Mouse (Mus musculus) CH12.LX (cell line): ENCODE measurements around the gene Tet3. TPM values are rescaled to one million over a fixed set of nuclear protein-coding genes. Genes with fewer than 3 reads are reported as not detected.

Experiments used
- DNase-seq: peaks from one replicate; pipeline ENCODE4 v3.0.0-alpha.2; 2013; ENCODE audit errors: extremely low read depth
- H3K27ac ChIP-seq: 2 replicates; pipeline ENCODE4 v1.5.1; 2012; ENCODE audit warnings: low read depth, mild to moderate bottlenecking, control low read depth, moderate library complexity; ENCODE audit not compliant: insufficient read depth
- H3K27me3 ChIP-seq: replicated peaks from 2 replicates; pipeline ENCODE3; 2012; ENCODE audit warnings: inconsistent platforms
- H3K36me3 ChIP-seq, 2 experiments: replicated peaks in 1 of 2; 2 replicates each; pipeline versions ENCODE3 to v1.6.1; 2012; ENCODE audit warnings: inconsistent platforms in 1 of 2, low read length in 1 of 2, mild to moderate bottlenecking in 1 of 2, mixed read lengths in 1 of 2, moderate library complexity in 1 of 2; ENCODE audit not compliant: control insufficient read depth in 1 of 2, insufficient read depth in 1 of 2
- H3K4me1 ChIP-seq, 2 experiments: 2 replicates each; pipeline ENCODE4 v1.6.1; 2012; ENCODE audit warnings: inconsistent platforms in 1 of 2, moderate library complexity in 1 of 2; ENCODE audit not compliant: insufficient read depth in 2 of 2, control insufficient read depth in 1 of 2
- H3K4me2 ChIP-seq: 2 replicates; pipeline ENCODE4 v1.6.1; 2012; ENCODE audit warnings: low read depth, mild to moderate bottlenecking, control low read depth; ENCODE audit not compliant: poor library complexity, insufficient read depth, severe bottlenecking
- H3K4me3 ChIP-seq, 3 experiments: fragments of 150-350 bp in 1 of 3; sonication (generic) in 1 of 3; replicated peaks in 1 of 3; 2 replicates each; pipeline versions ENCODE3 to v1.5.1; 2011 to 2012; ENCODE audit warnings: low read depth in 2 of 3, low read length in 2 of 3, mild to moderate bottlenecking in 2 of 3, moderate library complexity in 2 of 3, control low read depth in 1 of 3, improper control_type of control experiment in 1 of 3, inconsistent platforms in 1 of 3, mixed read lengths in 1 of 3; ENCODE audit not compliant: poor library complexity in 1 of 3
- H3K79me2 ChIP-seq: replicated peaks from 2 replicates; pipeline ENCODE4 v1.6.1; 2012; ENCODE audit warnings: mild to moderate bottlenecking, moderate library complexity; ENCODE audit not compliant: control insufficient read depth, poor library complexity, insufficient read depth, severe bottlenecking; ENCODE audit errors: extremely low read depth
- H3K9ac ChIP-seq: 2 replicates; pipeline ENCODE4 v1.6.1; 2012; ENCODE audit warnings: low read depth, mild to moderate bottlenecking, control low read depth, moderate library complexity; ENCODE audit not compliant: insufficient read depth
- H3K9me3 ChIP-seq: replicated peaks from 2 replicates; pipeline ENCODE3; 2012; ENCODE audit warnings: low read length, inconsistent platforms, mixed read lengths
- BHLHE40 ChIP-seq: IDR thresholded peaks from 2 replicates; pipeline ENCODE4 v1.6.1; 2011; ENCODE audit warnings: mild to moderate bottlenecking, low read depth, low read length, improper control_type of control experiment
- CHD1 ChIP-seq: IDR thresholded peaks from 2 replicates; pipeline ENCODE4 v1.6.1; 2012; ENCODE audit warnings: low read depth, low read length, improper control_type of control experiment, inconsistent platforms
- CHD2 ChIP-seq: IDR thresholded peaks from 2 replicates; pipeline ENCODE4 v1.6.1; 2011; ENCODE audit warnings: low read length, improper control_type of control experiment
- CTCF ChIP-seq, 2 experiments: IDR thresholded peaks in 1 of 2; conservative IDR thresholded peaks in 1 of 2; 2 replicates each; pipeline ENCODE4 v1.5.1; 2011 to 2012; ENCODE audit warnings: low read depth in 2 of 2, low read length in 2 of 2, improper control_type of control experiment in 1 of 2, inconsistent platforms in 1 of 2, mild to moderate bottlenecking in 1 of 2, moderate library complexity in 1 of 2
- GABPA ChIP-seq: IDR thresholded peaks from 2 replicates; pipeline ENCODE4 v1.6.1; 2012; ENCODE audit warnings: low read depth, low read length, improper control_type of control experiment, inconsistent platforms; ENCODE audit not compliant: insufficient replicate concordance
- IRF4 ChIP-seq: IDR thresholded peaks from 2 replicates; pipeline ENCODE4 v1.6.1; 2014; ENCODE audit warnings: low read depth, mild to moderate bottlenecking, inconsistent platforms, low read length, improper control_type of control experiment
- JUN ChIP-seq: IDR thresholded peaks from 2 replicates; pipeline ENCODE4 v1.6.1; 2011; ENCODE audit warnings: low read depth, mild to moderate bottlenecking, low read length, improper control_type of control experiment, moderate library complexity; ENCODE audit not compliant: insufficient read depth
- MAX ChIP-seq: IDR thresholded peaks from 2 replicates; pipeline ENCODE4 v1.6.1; 2011; ENCODE audit warnings: low read length, improper control_type of control experiment
- MAZ ChIP-seq: IDR thresholded peaks from 2 replicates; pipeline ENCODE4 v1.6.1; 2012; ENCODE audit warnings: low read depth, mild to moderate bottlenecking, inconsistent platforms, low read length, improper control_type of control experiment, moderate library complexity
- MXI1 ChIP-seq: IDR thresholded peaks from 2 replicates; pipeline ENCODE4 v1.6.1; 2011; ENCODE audit warnings: mild to moderate bottlenecking, low read depth, low read length, improper control_type of control experiment
- POLR2AphosphoS2 ChIP-seq: IDR thresholded peaks from 2 replicates; pipeline ENCODE4 v1.6.1; 2011; ENCODE audit warnings: low read depth, low read length, improper control_type of control experiment
- RAD21 ChIP-seq: IDR thresholded peaks from 2 replicates; pipeline ENCODE4 v1.6.1; 2011; ENCODE audit warnings: low read depth, mild to moderate bottlenecking, low read length, improper control_type of control experiment, moderate library complexity
- RCOR1 ChIP-seq: conservative IDR thresholded peaks from 2 replicates; pipeline ENCODE4 v1.6.1; 2012; ENCODE audit warnings: low read depth, mild to moderate bottlenecking, inconsistent platforms, low read length, improper control_type of control experiment
- SMC3 ChIP-seq: IDR thresholded peaks from 2 replicates; pipeline ENCODE4 v1.6.1; 2011; ENCODE audit warnings: low read depth, low read length, improper control_type of control experiment
- UBTF ChIP-seq: IDR thresholded peaks from 2 replicates; pipeline ENCODE4 v1.6.1; 2012; ENCODE audit warnings: low read depth, mild to moderate bottlenecking, inconsistent platforms, low read length, improper control_type of control experiment, moderate library complexity
- USF2 ChIP-seq: conservative IDR thresholded peaks from 2 replicates; pipeline ENCODE4 v1.6.1; 2011; ENCODE audit warnings: low read depth, low read length, improper control_type of control experiment
- ZKSCAN1 ChIP-seq: IDR thresholded peaks from 2 replicates; pipeline ENCODE4 v1.6.1; 2012; ENCODE audit warnings: low read depth, inconsistent platforms, low read length, improper control_type of control experiment, borderline replicate concordance
- ZNF384 ChIP-seq: IDR thresholded peaks from 2 replicates; pipeline ENCODE4 v1.6.1; 2012; ENCODE audit warnings: low read depth, low read length, improper control_type of control experiment, inconsistent platforms
- dilution Hi-C: fragments of 300-500 bp; cut with MboI; formaldehyde crosslinking; loops from 2 replicates; pipeline ENCODE4 v1.14.3; 2020; ENCODE audit warnings: low sequenced_read_pairs; ENCODE audit not compliant: extremely low pct_unique_long_range_greater_than_20kb, extremely low pct_ligation_motif_present
- in situ Hi-C: fragments of 300-500 bp; cut with MboI; formaldehyde crosslinking; loops from 3 replicates; pipeline ENCODE4 v1.14.3; 2019; ENCODE audit warnings: low sequenced_read_pairs, low pct_ligation_motif_present, low pct_unique_long_range_greater_than_20kb, mixed read lengths
- polyA plus RNA-seq: library from polyadenylated mRNA; unstranded; fragments of >175 nt; gene quantifications from 2 replicates; pipeline ENCODE4 v1.2.1, GENCODE M21; 2012; ENCODE audit warnings: low read depth; ENCODE audit not compliant: insufficient read length
- total RNA-seq, 2 experiments: library from RNA; depleted of rRNA; stranded (reverse); fragments of 300-350 nt in 1 of 2; fragments of >200 nt in 1 of 2; gene quantifications; 2 replicates each; pipeline ENCODE4 v1.2.3; 2012 to 2014

Tet3 gene
- total and polyA plus RNA-seq, 3 experiments, result 3.2 to 10.0 (median 8.2) TPM

- no peak overlapping the region for H3K9ac ChIP-seq
- peak; percentile 19 for DNase-seq
Observed at GRCm38 (mm10) chr6:83381510-83382491, 77.1 kb downstream of the Tet3 start.

GRCm38 (mm10) chr6:83373704-83374300 lies 85.1 kb downstream of the Tet3 start:
- Histone ChIP-seq H3K4me1 (no peaks in the 10 kb centered on the region), H3K9ac (no peak overlapping the region), H3K79me2 (no peaks in the 10 kb centered on the region), H3K27me3 (no peaks in the 10 kb centered on the region), H3K36me3 (peaks cover 87 to 98% of the 10 kb centered on the region in 2 experiments), H3K27ac (no peak overlapping the region), H3K4me3 (no peak overlapping the region), H3K9me3 (no peaks in the 10 kb centered on the region), H3K4me2 (no peak overlapping the region)
- TF ChIP-seq MAZ (no peak), MXI1 (no peak), JUN (no peak), GABPA (no peak), CHD2 (no peak), ZKSCAN1 (no peak), UBTF (no peak), USF2 (no peak), CTCF (conservative IDR thresholded peaks at IDR 0.05 in 1 of 2, IDR thresholded peaks at IDR 0.05 in 1 of 2; ENCODE audit: low read depth in 2 of 2, low read length in 2 of 2) (no peak), POLR2AphosphoS2 (no peak)
- no peak for DNase-seq
- in situ Hi-C loops, result loop anchor here (25.0 kb wide), 1 partner anchor 288 kb away; the partner anchor contains the start of gene Clec4f
- dilution Hi-C loops, result no loop called here

More at GRCm38 (mm10) chr6:83381510-83382491, 77.1 kb downstream of the Tet3 start:
- H3K4me1 ChIP-seq, result peaks cover 0 to 12% of the 10 kb centered on the region in 2 experiments; a peak in 2 of 4 replicates
- dilution Hi-C loops, result no loop called here
- H3K27me3 ChIP-seq, result no peaks in the 10 kb centered on the region
- no peaks in the 10 kb centered on the region for H3K79me2 ChIP-seq
- H3K4me3 ChIP-seq, result no peak overlapping the region
- peaks cover 6% of the 10 kb centered on the region for H3K9me3 ChIP-seq
- in situ Hi-C loops, result no loop called here
- no peak overlapping the region for H3K27ac ChIP-seq
- H3K36me3 ChIP-seq, result peaks cover 59 to 95% of the 10 kb centered on the region in 2 experiments
- no peak overlapping the region for H3K4me2 ChIP-seq
- TF ChIP-seq RCOR1 (no peak), CHD1 (no peak), ZNF384 (peak; percentile 58), SMC3 (no peak), RAD21 (no peak), MAX (no peak), BHLHE40 (no peak), IRF4 (no peak)
- TF ChIP-seq, all 38 proteins: peak for 1
